Mouse (Mus musculus): ENCODE measurements around the gene Etv6.
A peak's percentile ranks its signal among the peaks of the same experiment; 100 is the strongest.

The Etv6 gene

DNA sequence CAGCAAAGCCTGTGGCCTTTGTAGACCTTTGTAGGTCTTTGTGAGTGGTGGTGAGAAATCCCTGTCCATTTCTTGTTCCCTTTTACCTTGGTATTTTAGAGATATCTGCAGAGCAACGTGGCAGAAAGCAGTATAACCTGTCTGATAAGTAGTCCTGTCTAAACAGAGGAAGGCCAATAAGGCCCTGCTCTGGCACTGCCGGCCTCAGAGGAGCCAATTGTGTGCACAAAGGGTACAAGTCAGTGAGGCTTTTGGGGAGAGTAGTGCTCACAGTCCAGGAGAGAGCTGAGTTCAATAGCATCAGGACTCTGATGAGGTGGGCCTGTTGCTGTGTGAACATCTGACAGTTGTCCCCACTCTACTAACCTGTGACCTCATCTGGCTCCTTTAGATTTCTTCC is 77.7 kb downstream of the Etv6 start:
- DNase-seq, result no peak

DNA sequence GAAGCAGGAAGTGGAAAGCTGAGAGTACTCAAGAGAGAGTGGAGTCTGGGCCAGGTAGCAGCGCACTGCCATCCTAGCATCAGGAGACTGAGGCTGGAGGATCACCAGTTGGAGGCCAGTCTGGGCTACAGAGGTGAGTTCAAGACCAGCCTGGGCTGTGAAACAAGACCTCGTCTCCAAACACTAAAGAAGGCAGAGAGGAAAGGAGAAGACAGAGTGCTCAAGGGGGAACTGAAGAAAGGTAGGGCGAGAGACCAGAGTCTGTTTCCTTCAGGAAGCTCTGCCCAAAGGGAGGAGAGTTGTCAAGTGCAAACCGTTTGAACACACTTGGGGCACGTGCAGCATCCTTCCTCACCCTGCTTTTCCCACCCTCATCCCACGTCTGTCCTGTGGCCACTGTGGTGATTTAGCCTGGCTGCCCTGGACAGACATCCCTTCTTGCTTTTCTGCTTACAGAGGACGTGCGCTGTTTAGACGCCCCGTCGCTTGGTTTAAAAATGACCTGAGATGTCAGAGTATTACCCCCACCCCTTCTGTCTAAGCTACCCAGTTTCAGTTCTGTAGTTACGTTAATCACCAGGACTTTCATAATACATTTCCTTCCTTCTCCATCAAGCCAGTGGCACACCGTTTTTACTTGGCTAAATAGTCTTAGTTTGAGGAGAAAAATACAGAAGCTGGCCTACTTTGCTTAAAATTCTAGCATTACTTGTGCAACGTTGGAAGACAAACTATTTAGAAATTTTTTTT is 79.9 kb downstream of the Etv6 start:
- DNase-seq, result no peak

DNA sequence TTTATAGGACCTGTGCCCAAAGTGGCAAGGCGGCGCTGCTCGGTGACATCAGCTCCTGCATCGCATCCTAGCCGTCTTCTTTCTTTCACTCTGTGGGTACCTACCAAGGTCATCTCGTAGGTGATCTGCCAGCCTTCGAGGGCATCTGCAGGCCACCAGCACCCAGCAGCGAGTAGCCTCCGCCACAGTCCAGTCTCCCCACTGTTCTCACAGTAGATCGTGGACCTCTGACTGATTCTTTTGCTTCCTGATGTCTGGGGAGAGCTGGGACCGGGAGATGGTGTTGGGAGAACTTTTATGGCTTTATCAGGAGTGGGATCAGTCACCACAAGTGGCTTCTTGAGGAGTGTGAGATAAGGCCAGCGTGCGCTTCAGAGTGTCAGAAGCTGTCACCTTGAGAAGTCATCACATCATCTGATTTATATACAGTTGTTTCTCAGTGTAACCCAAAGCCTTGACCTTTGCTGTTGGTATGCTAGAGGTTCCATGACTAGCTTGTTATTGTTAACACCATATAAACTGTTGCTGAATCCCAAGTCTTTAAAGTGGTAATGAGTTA is 82.0 kb downstream of the Etv6 start:
- DNase-seq, result no peak

DNA sequence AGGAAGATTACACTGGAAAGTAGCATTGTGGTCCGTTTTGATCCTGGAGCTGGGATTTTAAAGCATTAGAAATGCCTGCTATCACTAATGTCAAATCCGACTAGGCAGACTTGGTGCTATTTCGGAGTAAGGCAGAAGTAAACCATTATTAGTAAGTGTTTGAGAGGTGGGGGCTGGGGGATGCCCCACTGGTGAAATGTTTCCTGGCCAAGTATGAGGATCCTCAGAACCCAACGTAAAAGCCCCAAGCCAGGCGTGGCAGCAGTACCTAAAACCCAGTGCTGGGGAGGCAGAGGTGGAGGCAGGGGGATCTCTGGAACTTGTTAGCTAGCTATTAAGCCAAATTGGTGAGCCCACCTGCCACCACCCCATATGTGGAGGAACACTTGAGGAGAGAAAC is 83.0 kb downstream of the Etv6 start:
- DNase-seq, result no peak

DNA sequence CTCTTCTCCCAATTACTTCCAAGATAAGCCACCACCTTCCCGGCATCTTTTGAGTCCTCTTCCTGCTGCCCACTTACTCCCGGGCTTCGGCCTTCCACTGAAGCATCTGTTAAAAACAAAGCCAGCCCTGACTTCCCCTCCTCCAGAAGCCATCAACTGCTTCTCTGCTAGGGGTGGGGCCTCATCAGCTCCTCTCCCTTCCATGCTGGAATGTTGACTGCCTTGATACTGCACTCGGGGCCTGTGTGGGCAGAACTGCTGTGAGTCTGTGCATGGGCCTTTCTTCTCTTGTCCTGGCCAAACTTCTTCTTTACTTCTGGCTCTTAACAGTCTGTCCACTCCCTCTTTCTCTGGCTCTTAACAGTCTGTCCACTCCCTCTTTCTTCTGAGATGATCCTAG is 83.6 kb downstream of the Etv6 start:
- no peak for DNase-seq

DNA sequence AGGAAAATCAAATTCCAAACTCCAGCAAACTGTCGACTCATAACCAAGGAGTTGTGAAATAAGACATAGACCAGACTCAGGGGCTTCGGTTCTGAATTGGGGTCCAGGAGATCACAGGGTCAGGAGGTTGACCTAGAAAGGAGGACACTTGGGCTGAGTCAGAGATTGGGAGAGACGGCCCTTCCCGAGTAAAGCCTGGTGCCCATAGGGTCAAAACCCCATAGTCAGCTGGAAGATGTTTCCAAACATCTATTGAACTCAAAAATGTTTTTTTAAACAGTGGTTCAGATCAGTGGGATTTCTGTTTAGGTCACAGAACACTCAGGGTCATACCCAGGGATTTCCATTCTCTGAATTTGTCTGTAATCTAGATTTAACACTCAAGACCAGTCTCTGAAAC is 84.7 kb downstream of the Etv6 start:
- DNase-seq, result no peak

DNA sequence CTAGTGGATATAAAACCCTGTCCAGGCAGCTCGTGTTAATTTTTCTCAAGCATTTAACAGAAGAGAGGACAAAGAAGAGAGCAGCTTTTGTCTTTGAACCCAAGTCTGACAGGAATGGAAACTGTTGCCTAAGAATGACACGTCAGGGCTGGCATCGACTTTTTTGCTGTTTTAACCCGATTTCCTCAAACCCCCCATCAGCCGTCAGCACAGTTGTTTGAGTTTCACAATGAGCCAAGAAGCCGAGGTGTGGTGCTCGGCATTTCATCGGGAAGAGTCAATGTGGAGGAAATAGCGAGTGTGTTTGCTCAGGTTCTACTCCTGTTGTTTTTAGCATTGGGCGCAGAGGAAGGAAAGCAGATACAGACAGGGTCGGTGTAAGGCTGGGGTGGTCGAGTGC is 85.2 kb downstream of the Etv6 start:
- peak; percentile 64 for DNase-seq

DNA sequence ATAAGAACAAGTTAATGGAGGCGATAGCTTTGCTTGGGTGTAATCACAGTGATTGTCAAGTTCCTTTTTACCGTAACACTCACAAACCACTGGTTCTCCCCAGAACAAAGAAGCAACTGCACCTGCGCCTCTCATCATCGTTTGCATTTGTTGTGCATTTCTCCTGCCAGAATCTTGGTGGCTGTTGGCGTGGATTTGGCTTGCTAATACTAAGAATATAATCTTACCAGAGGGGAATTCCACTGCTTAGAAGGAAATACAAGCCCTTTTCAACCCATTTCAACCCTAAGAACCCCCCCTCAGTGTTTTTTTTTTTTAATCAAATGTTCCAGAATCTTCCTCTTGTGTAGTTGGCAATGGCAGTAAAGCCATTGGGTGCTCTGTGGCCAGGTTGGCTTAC is 87.4 kb downstream of the Etv6 start:
- DNase-seq, result no peak

DNA sequence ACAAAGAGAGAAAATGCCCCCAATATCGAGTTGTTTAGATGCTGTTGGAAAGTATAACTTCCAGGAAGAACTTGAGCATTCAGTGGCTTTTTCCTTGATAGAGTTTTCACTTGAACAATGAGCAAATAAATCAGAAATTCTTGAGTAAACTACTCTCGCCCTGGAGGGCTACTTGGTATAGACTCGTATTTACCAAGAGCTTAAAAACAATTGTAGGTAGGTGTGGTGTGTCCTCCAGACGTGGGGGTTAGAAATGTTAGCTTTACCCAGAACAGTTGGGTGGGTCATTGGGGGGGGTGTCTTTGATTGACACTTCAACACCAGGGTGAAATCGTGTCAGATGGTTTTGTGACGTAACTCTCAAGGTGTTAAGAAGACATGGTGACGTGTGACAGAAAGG is 88.0 kb downstream of the Etv6 start:
- no peak for DNase-seq

DNA sequence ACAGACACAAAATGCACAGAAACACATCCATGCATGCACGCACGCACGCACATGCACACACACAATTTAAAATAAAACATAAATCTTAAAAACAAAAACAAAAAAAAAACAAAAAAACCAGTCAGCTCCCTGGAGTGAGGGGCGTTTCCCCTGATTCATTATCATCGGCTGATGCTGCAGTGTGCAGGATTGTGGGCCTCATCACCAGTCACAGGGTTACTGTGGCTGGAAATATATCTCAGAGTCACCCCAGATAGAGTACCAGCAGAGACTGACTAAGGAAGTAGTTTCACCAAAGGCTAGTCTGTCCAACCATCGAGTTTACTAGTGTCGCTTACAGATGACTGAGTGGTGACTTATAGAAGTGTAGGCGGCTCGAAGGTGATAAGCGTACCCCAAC is 88.8 kb downstream of the Etv6 start:
- no peak for DNase-seq

DNA sequence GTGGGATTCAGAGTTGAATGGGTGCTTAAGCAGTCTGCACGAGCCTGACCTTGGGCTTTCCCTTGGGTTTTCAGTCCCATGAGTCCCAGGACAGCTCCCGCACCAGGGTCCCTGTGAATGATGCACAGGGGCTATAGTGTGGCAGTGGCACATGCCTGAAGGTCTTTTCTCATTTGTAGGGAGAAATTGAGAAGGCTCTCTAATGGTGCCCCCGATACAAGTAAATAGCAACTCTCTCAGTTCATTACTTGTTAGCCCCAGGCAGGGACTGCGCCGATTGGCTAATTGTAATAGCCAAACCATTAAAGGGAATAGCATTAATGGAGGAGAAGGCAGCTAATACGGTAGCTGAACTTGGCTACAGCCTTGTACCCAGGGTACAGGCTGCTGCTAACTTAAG is 92.5 kb downstream of the Etv6 start:
- no peak for DNase-seq

DNA sequence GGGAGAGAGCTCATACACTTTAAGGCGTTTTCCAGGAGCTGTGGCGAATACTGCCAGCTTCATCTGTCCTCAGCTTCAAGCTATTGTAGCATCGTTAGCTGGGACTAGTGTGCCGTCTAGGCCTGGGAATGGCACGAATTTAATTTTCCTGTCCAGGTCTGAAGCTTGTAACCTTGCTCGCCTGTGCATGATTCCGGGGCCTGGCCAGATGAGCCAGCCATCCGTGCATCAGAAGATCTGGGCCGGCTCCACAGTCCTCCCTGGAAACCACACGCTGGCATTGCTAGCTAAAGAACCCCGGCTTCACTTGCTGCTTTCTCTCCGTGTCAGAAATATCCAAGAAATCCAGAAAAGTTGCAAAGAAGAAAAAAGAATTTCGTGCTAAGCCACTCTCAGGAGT is 93.1 kb downstream of the Etv6 start:
- no peak for DNase-seq

DNA sequence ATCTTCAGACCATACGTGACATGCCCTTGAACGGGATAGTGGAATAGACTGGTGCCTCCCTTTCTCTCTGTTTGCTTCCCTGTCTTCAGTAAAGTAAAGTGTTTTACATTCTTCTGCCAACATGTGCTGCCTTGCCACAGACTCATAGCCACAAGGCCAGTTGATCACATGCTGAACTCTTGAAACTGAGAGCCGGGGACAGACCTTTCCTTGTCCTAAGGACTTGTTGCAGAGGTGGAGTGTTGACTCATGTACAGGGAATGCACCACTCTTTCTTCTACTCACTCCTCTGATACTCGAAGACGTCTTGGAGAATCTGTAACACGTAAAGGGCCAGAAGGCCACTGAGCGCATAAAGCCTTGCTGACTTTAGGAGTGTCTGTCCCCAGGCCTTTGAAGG is 94.3 kb downstream of the Etv6 start:
- DNase-seq, result no peak

DNA sequence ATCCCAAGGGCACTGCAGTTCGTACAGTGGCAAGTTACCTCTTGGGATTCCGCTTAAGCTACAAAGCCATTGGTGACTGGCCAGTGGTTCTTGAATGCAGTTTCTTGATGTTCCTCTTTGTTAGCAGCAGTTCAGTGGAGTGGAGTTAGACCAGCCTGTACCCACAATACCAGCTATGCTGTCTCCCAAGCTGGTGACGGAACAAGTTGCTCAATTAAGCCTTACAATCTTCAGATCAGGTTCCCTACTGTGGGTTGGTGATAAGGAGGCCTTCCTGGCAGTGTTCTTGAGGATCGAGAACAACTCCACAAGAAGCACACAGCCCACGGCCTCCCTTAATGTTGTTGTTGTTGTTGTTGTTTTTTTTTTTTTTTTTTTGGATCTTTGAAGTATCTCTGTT is 95.3 kb downstream of the Etv6 start:
- DNase-seq, result peak; percentile 31

DNA sequence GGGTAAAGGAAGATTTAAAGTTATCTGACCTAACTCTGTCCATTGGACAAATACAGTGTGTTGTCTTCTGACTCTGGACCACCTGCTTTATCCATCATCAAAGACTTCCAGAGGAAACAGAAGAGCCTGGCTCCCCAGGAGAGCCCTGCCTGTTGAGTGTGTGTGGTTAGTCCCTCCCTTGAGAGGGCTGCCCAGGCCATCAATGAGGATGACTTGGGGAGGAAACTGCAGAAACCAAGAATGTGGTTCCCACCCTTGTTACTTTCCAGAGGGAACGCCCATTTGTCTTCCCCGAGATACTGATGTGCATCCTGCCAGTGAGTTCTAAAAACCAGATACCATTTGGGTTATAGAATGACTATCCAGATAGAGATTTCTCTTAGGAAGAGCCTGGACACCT is 96.1 kb downstream of the Etv6 start:
- DNase-seq, result no peak

DNA sequence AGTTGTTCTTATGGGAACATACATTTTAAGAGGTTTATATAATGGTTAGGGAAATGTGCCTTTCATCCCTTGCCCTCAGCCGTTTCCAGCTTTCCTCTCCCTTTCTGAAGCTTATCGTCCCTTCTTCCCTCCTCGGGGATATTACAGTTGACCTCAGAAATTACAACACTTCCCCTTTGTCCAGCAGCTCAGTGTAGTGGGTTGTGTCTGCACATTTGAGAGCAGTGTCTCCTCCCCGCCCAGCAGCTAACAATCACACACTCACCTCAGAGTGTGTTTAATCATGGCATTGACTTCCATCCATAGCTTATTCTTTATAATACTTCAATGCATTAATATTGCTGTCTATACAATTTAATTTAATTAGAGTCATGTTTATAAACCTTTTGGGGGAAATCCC is 98.3 kb downstream of the Etv6 start:
- no peak for DNase-seq

DNA sequence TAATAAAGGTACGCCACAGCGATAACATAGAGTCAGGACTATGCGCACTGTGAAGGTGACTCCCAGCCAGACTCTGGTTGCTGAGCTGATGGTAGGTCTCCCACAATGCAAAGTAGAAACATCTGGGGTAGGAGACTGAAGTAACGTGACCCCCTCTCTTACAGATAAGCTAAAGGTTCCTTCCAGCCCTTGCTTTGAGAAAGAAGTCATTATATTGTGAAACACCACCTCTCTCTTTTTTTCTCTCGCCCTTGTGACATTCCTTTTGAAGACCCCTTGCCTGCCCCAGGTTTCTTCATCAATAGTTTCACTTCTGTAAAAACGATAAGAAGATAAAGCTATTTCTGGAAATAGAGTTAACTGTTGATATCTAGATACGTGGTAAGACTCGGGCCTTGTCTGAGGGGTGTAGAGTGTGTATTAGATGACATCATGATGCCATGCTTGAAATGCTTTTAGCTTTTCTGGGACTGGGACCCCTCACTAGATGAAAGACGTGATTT is 99.4 kb downstream of the Etv6 start:
- DNase-seq, result no peak

DNA sequence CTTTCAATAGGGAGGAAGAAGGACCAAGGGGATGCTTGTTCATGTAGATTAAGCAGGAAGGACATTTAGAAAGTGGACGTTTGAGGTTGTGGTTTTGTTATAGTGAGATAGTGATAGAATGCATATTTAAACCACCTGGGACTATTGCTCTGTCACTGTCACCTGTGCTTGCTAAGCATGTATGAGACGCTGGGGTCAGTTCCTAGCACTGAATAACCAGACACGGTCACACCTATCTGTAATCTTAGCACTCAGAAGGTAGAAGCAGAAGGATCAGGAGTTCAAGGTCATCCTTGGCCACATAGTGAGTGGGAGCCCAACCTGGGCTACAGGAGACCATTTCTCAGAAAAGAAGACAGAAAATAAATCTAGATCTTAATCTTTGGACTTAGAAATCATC is 100.8 kb downstream of the Etv6 start:
- no peak for DNase-seq

DNA sequence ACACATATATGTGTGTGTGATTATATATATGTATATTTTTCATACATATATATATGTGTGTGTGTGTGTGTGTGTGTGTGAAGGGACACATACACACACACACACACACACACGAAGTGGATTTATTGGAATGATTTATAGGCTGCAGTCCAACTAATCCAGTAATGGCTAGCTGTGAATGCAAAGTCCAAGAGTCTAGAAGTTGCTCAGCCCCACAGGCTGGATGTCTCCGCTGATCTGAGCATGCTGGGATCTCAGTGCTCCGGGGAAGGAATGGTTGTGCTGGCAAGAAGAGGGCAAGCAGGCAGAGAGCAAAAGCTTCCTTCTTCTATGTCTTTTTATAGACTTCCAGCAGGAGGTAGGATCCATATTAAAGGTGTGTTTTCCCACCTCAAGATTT is 103.9 kb downstream of the Etv6 start:
- no peak for DNase-seq

DNA sequence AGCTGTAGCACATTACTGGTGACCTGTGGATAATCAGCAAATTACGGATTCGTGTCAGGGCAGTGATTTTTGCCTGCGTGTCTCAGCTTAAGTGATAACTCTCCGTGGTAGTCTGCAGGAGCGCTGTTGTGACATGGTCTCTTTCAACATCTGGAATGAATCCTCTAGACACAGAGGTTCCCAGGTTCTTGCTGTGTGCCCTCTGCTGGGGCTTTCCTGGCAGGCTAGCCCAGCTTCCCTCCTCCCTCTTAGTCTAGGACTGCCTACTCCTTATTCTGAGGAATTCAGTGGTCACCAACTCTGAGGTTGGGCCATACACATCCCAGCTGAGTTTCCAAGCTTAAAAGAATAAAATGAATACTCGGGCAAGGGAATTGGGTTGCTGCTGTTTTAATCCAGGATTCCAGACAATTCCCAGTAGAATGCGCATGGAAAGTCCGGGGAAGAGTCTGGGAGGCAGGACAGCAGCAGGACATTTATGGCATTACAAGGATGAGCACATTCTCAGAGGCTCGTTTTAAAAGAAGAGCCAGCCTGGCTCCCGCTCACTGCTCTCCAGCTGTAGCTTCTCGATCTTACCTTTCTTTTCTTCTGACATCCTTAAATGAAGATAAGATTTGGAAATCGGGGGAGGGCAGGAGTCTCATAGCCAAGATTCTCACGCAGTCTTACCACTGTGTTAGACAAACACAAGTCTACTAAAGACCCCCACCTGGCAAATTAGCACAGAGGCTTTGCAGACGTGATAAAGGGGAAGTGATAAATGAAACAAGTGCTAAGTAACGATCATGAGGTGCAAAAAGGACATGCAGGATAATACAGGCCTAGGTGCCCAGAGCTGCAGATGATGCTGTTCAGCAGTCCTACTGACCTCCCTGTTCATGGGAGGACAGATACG is 105.5 kb downstream of the Etv6 start:
- DNase-seq, result no peak

DNA sequence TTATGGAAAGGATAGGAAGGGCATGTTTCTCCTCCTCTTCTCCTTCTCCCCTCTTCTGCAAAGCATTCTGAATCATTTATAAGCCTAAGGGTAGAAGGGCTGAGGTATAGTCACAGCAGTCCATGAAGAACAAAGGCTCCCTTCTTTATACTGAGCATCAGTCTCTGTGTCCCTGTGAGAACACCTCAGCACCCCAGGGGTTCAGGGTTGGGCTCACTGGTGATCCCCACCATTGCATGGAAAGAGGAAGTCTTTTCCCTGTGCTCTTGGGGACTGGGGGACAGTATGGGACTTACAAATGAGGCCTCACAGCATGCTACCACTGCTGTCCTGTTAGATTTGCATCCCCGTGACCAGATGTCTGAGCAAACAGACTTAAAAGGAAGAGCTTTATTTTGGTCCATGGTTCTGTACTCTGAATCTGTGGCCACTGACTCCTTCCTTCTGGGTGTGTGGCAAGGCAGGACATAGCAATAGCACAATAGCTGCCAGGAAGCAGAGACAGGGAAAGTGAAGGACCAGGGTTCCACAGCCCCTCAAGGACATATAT is 106.2 kb downstream of the Etv6 start:
- DNase-seq, result no peak

DNA sequence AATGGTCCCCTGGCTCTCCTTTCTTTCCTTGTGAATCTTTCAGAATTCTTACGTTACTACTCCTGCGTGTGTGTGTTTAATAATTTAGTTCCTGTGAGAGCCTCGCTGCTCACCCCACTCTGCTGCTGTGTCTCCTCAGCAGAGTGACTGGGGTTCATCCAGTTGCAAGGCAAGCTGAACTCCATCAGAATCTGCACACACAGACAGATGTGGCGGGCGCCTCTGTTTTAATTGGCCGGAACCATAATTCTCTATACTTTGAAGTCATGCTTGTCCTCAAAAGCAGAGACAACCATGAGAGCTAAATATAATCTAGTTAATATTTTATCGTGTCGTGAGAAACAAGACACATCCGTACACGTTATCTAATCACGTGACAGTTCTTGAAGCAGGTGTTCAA is 107.2 kb downstream of the Etv6 start:
- no peak for DNase-seq

DNA sequence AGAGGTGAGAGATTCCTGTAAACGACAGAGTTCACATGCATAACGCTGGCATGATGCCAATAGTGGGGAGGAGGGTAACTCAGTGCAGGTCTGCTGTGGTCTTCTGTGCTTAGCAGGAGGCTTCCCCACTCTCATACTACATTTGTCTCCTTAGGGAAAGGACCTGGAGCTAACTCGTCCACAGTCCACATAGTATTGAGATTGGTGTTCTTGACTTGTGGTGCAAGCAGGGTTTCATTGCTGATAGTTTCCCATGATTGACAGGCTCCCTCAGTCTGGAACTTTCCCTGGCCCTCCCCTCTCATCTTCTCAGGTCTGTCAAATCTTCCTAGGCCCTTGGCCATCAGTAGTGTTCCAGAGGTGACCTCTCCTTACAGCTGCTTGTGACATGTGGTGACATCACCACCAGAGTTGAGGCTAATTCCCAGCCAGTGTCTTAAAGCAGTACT is 108.2 kb downstream of the Etv6 start:
- DNase-seq, result no peak
